Mouse (Mus musculus) left cerebral cortex, postnatal 10 days (tissue): Measurements from ENCODE around the gene Atg10. TPM values are rescaled to one million over a fixed set of nuclear protein-coding genes. Genes with fewer than 3 reads are reported as not detected.

Source experiments
- DNase-seq, 2 experiments: peaks; one replicate each; pipeline ENCODE4 v3.0.0; 2021 to 2022; ENCODE audit warnings: low spot score in 2 of 2, mixed read lengths in 1 of 2; ENCODE audit errors: extremely low spot score in 1 of 2
- intact Hi-C: fragments of 180-260 bp; cut with DNase I; formaldehyde crosslinking; loops from one replicate; pipeline ENCODE4 v1.15.1; 2025
- total RNA-seq, 2 experiments: library from RNA; stranded (reverse); gene quantifications; 2 replicates each; pipeline ENCODE4 v1.2.3; 2021

Atg10 gene
- total RNA-seq, 2 experiments from 2014 or later: 11.9 to 14.8 TPM

DNA sequence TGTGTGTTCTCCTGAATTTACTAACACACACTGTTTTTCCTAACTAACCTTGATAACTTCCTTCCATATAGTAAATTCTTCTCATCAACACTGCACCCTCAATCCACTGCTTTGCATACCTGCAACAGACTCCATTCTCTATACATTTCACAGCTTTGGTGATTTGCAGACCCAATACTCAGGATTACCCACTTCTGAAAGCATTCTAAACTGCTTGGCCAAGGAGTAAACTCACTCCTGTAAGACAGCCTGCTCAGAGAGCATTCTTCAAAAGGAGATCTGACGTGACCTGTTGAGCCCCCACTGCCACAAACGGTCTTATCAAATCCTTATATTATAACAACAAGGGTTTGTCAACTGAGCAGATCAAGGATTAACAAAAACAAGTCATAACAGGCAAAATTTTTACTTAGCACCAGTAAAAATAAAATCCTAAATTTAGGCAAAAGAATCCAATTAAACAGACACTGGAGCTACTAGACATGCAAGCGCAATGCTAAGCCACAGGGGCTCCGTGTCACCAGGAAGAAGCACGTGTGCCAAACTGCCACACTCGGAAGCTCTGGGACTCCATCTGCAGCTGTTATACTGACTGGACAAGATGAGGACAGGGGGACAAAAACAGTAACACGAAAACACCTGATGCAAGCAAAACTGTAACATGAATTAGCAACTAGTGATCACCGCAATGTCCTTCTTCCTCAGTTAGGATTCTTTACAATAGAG, 44.4 kb downstream of the Atg10 start:
- intact Hi-C loops: no loop called here
- peak in 1 of 2 experiments; percentile 28 for DNase-seq

DNA sequence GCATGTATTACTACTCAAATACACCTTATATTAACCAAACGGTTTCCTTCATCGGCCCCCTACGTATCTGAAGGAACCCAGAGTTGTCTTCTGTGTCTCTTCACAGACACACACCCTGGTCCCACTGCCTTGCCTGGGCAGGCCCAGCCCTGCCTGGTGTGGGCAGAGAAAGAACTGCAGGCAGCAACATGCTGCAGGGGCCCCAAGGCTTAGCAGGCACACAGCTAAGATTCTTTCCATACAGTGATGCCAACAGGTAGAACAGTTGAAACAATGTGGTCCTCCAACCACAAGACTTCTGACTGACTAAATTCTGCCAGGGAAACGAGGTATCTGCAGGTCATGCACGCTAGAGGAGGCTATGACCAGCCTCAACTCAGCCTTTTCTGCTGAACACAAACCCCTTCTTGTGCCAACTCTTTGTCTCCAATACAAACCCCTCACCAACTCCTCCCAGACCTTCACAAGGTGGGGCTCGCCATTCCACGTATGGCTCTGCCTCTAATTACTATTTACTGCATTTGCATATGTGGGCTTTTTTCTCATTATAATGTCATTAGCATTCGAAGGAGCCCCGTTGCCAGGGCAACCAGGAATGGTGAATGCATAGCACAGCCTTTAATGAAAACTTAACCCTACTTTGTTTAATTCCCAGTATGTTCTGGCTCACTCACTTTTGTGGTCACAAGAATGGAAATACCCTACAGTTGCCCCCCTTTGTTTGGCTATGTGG, 45.2 kb downstream of the Atg10 start:
- peak in 1 of 2 experiments; percentile 30 for DNase-seq
- intact Hi-C loops: no loop called here

DNA sequence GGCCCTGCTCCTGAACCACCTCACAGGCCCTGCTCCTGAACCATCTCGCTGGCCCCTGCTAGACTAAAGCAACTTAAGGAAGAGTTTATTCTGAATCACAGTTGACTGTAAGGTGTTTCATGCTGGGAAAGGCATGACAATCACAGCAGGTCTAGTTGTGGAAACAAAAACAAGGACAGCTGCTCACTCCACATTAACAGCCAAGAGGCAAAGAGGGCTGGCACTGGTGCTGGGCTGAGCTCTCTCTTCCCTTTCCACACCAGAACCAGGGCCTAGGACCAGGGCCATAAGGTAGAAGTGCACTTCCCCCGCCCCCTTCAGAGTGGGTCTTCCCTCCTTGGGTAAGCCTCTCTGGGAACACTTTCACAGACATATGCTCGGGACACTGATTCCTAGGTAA, 48.4 kb downstream of the Atg10 start:
- DNase-seq: no peak
- intact Hi-C loops: no loop called here

DNA sequence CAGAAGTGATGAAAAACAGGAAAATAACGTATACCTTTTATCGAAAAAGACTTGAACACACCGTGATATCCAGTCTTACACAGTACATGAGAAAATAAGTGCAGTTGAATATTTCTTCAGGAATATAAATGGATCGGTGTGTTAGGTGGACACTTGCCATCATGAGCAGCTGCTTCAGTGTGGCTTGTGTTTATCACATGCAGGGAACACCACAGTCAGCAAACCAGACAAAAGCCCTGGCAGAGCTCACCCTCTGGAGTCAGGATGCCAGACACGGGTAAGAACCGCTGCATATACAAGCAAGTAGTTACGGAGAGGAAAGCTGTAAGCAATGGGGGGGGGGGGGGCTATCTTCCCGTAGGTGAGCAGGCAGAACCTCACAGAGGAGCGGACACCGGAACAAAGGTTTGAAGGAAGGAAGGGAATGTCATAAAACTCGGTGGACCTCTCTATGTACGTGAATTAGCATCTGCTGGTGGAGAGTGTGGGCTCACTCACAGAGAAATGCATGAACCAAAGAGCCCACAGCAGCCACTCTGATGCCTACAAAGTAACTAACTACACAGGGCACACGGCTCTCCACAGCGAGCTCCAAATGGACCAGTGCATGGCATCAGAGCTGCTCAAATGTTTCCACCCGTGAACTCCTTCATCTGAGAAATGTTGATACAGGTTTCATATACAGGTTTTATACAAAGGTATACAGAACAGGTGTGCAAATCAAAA, 51.8 kb downstream of the Atg10 start:
- DNase-seq: no peak
- intact Hi-C loops: no loop called here

DNA sequence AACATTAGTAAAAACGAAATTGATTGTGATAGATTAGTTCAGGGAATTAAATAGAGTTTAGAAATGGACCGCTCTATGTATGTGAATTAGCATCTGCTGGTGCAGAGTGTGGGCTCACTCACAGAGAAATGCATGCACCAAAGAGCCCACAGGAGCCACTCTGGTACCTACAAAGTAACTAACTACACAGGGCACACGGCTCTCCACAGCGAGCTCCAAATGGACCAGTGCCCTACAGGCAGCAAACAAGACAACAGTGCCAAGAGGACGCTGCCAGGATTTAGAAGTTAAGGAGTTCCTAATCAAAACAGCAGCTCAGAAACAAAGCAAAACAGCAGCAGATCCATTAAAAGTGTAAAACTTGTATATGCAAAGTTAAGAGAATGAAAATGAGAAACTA, 52.6 kb downstream of the Atg10 start:
- DNase-seq: no peak

DNA sequence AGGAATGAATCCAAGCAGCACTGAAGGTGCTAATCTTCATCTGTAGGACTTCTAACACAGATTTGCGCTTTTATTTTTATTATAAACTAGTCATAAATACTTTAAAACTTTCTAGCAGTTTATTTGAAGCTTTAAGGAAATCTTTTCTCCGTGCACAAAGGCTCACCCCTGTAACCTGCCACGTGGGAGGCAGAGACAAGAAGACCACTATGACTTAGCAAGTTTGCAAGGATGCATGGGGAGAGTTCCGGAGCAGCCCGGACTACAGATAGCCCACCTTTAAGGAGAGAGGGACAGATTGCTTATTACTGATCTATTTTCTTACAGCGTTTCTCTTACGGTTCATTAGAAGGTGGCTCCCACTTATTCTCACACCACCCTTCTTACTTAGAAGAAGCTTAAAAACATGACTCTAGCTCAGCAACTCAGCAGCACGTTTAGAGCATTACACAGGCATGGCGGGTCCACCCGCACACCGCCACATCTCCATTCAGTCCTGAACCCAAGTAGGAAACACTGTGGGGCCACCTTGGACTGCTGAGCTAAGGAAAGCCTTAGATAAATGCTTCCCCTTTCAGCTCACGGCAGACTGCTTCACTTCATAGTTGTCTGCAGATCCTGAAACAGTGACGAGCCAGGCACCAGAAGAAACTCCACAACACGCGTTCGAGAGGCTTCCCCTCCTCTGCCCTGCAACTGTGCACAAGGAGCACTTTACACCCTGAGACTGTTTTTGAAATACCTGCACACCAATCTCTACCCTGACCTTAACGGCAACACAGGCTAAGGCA, 54.0 kb downstream of the Atg10 start:
- no peak for DNase-seq
- intact Hi-C loops: no loop called here

More for the DNA sequence above, 52.6 kb downstream of the Atg10 start:
- intact Hi-C loops: no loop called here

DNA sequence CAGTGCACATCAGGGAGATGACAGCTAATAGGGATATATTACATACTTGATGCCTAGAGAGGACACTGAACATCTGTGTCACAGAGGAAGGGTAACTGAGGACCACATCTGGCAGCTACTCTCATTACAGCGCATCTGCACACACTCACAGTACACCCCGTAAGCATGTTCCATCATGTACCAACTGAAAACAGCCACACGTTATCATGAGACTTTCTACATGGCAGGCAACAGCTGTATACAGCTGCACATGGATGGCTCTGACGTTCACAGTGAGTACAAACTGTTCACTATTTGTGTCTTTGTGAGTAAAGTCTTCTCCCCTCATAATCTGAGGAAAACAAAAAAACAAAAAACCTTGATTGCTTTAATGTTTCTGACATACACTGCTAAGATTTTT, 55.3 kb downstream of the Atg10 start:
- intact Hi-C loops: no loop called here
- no peak for DNase-seq

DNA sequence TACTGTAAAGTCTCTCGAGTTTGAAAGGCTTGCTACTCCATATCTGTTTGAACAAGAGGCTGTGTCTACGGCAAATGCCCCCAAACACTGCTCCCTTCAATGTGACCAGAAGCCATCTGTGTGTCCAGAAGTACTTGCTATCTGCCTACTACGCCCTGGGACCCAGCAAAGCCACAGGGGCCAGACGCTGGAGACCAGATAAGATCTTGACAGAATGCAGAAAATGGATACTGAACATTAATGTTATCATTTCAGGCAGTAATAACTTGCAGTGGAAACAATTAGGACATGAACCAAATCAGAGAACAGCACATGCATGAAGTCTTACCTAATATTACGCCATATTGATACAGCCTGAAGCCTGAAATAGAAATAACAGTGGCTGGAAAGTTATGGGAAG, 56.2 kb downstream of the Atg10 start:
- intact Hi-C loops: no loop called here

DNA sequence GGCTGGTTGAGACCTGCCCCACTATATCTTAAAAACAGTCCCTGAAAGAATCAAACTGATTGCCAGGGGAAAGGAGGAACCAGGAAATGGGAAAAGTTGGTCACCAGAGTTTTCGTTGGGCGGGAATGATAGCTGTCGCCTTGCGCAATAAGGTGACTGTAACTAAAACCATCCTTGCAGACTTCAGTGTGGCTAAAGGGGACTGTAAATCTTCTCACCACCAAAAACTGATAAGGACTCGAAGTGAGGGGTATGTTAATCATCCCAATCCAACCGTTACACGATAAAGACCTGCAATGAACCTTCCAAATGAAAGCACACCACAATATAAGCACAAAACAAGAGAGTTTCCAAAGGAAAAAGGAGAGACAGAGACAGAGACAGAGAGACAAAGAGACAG, 57.5 kb downstream of the Atg10 start:
- intact Hi-C loops: no loop called here

More for the DNA sequence above, 56.2 kb downstream of the Atg10 start:
- DNase-seq: no peak

DNA sequence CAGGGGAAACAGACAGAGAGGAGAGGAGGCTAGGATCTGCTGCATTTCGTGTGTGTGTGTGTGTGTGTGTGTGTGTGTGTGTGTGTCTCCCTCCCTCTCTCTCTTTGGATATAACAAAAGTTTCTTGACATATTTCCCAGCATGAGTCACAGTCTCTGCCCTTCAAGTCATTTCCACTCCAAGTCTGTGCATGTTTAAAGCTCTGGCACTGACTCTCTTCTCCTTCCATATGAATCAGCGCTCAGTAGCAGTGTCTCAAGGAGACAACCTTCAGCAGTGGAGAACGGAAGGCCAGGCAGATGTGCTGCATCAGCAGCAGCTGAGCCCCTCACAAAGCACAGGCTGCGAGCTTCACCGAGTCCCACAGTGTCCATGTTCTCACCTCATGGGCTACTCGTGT, 58.6 kb downstream of the Atg10 start:
- intact Hi-C loops: no loop called here

More for the DNA sequence above, 57.5 kb downstream of the Atg10 start:
- DNase-seq: no peak

DNA sequence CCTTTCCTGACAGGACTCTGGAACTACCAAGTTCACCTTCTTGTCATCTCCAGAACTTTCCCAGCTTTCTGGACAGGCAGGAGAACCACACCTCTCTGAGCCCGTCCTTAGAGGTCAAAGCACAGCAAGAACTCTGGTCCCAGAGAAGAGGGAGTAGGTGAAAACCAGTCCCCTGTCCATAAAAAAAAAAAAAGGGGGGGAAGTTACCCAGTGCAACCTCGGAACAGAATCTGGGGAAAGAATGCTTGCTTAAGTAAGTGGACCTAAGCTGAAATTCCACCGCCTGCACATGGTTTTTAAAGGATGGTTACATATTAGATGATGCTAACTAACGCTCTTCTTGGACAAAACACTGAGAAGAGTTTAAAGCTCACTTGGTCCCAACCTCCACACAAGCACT, 60.5 kb downstream of the Atg10 start:
- no peak for DNase-seq
- intact Hi-C loops: no loop called here

More for the DNA sequence above, 58.6 kb downstream of the Atg10 start:
- DNase-seq: no peak

DNA sequence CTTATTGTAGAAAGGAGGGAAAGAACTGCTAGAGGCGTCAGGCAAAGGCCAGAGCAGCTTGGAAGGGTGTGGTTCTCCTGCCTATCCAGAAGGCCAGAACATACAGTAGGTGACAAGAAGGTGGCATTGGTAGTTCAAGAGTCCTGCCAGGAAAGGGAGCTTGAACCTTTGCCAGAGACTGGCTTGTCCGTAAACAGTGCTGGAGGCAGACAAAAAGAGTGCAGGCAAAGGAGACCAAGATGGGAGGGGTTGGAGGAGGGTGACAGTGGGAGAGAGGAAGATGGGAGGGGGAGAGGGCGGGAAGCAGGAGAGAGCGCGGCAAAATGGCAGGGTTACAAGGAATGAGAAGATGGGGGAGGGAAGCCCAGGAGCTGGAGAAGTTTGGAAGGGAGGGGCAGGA, 61.3 kb downstream of the Atg10 start:
- intact Hi-C loops: no loop called here
- no peak for DNase-seq

DNA sequence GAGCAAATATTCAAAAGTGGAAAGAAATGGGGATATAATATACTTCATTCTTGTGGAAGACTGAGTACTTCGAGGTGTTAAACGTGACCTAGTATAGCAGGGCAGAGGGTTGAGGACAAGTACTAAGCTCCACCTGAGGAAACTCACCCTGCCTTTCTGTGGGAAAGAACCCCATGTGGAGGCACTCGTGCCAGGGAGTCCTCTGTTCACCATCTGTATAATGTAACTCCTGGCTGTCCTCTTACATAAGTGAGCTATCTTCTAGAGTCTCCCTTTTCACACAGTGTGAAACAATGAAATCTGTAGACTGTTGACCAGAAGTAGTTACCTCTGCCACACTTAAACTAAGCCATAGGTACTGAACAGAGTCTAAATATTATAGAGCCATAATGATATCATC, 63.2 kb downstream of the Atg10 start:
- DNase-seq: no peak
- intact Hi-C loops: no loop called here

DNA sequence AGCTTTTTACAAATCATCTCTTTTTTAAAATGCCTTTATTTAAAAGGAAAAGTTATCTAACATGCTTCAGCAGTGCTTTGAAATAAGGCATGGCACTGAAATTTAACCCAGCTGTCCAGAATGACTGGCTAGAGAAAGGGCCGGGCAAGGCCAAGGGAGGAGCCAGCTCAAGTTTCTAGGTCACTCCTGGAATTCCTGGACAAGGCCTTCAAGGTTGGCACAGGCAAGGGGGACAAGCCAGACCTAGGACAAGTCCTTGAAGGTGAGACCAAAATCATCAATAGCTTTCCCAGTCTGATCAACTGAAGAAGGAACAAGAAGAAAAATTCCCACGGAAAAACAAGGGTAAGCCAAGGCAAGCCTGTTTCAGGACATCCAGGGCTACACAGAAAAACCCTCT, 63.9 kb downstream of the Atg10 start:
- DNase-seq: no peak
- intact Hi-C loops: no loop called here

DNA sequence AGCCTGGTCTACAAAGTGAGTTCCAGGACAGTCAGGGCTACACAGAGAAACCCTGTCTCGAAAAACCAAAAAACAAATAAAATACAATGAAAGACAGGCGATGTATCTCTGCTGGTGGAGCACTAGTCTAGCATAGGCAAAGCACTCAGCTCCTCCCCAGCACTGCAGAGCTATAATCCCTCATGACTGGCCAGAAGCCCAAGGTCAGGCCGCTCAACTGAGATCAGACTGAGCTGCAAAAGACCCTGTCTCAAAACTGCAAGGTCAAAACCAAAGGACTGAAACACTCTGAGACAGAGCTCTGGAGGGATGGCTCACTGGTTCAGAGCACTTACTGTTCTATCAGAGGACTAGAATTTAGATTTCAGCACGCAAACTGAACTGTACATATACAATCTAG, 65.8 kb downstream of the Atg10 start:
- intact Hi-C loops: no loop called here
- no peak for DNase-seq

DNA sequence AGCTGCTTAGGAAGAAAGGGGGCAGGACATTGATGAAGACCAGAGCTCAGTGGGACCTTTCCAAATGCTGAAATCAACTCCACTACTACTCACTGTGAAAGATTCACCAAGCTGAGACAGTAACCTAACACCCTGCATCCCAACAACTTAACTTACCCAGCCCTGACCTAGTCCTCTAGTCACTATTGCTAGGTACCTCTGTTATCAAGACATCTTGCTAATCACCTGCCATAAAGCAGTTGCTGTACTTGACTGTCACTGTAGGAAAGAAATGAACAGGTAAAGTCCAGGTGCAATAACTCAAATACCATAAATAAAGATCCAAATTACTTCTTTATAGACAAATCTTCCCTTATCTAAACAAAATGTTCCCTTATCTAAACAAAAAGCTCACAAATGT, 66.3 kb downstream of the Atg10 start:
- intact Hi-C loops: no loop called here
- no peak for DNase-seq

DNA sequence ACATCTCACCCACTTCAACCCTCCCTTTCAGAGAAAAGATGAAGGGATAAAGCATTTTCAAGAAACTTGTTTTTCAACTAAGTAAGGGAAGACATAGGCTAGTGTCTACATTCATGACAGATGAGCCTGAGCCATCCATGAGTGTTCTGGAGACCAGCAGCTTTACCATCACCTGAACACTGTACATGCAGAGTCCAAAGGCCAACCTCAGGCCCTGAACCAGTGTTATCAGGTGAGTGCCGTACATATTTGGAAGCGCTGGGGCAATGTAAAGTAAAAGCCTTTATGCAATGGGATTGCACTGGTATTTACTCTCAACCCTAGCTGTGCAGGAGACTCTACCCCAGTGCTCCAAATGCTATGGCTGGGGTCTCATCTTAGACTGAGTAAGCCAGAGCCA, 66.8 kb downstream of the Atg10 start:
- intact Hi-C loops: no loop called here

DNA sequence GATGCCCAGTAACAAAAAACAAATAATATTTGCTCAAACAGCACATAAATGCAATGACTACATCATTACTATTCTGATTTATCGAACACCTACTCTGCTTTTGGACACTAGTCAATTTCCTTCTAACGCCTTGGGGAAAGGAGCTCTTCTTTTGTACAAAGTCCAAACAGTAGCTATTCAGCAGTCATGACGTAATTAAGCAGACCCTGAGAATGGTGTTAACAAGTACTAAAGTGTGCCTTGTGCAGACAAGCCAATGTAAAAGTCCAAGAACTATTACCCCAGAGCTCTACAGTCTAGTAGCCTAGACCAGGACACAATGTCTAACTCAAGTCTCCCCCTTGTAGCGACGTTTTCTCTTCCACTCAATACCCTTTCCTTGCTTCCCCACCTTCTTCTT, 67.5 kb downstream of the Atg10 start:
- no peak for DNase-seq
- intact Hi-C loops: no loop called here

More for the DNA sequence above, 66.8 kb downstream of the Atg10 start:
- DNase-seq: no peak
